Mouse (Mus musculus) neural tube, embryonic 14.5 days (tissue): Measurements from ENCODE around the gene Gramd4. TPM values are rescaled to one million over a fixed set of nuclear protein-coding genes. Genes with fewer than 3 reads are reported as not detected.
"Not testable (repeated sequence)": the region's sequence is repeated elsewhere in the genome, so short reads cannot be mapped to it uniquely, and the experiment has no call there.

ENCODE experiments used
- ATAC-seq: fragments of 200-750 bp; cut with Nextera tagmentation; 2 replicates; pipeline ENCODE4 v1.8.0; 2017; ENCODE audit warnings: low read depth, mild to moderate bottlenecking, moderate TSS enrichment, moderate library complexity
- H3K27ac ChIP-seq: fragments of 300-500 bp; sonication (generic); 2 replicates; pipeline ENCODE4 v1.5.1; 2014; ENCODE audit warnings: low read depth, mild to moderate bottlenecking, control low read depth, low read length, moderate library complexity, mixed read lengths
- H3K27me3 ChIP-seq: fragments of 300-500 bp; sonication (generic); 2 replicates; pipeline ENCODE4 v1.6.1; 2014; ENCODE audit warnings: low read length; ENCODE audit not compliant: control insufficient read depth, insufficient read depth
- H3K36me3 ChIP-seq: fragments of 300-500 bp; sonication (generic); 2 replicates; pipeline ENCODE4 v1.6.1; 2014; ENCODE audit warnings: low read length, mixed read lengths; ENCODE audit not compliant: control insufficient read depth, insufficient read depth
- H3K4me1 ChIP-seq: fragments of 300-500 bp; sonication (generic); 2 replicates; pipeline ENCODE4 v1.6.1; 2014; ENCODE audit warnings: low read length; ENCODE audit not compliant: control insufficient read depth, insufficient read depth
- H3K4me2 ChIP-seq: fragments of 300-500 bp; sonication (generic); 2 replicates; pipeline ENCODE4 v1.6.1; 2014; ENCODE audit warnings: mild to moderate bottlenecking, low read depth, low read length, control low read depth
- H3K4me3 ChIP-seq: fragments of 300-500 bp; sonication (generic); 2 replicates; pipeline ENCODE4 v1.5.1; 2014; ENCODE audit warnings: low read depth, low read length, control low read depth, mixed read lengths
- H3K9ac ChIP-seq: fragments of 300-500 bp; sonication (generic); replicated peaks from 2 replicates; pipeline ENCODE4 v1.6.1; 2014; ENCODE audit warnings: low read depth, mild to moderate bottlenecking, control low read depth, low read length, mixed read lengths
- H3K9me3 ChIP-seq: fragments of 300-500 bp; sonication (generic); 2 replicates; pipeline ENCODE4 v1.6.1; 2016; ENCODE audit warnings: low read length; ENCODE audit not compliant: control insufficient read depth
- WGBS: fragments of 180-500 bp; shearing (Covaris S2); extraction: QIAGEN DNeasy Blood & Tissue Kit; methylation state at CpG from one replicate; pipeline ENCODE4 v1.1.7; 2014; 5-methylcytosine and 5-hydroxymethylcytosine counted together
- polyA plus RNA-seq: library from polyadenylated mRNA; unstranded; fragments of >200 nt; fragmentation: Nextera tagmentation; extraction: Ambion mirVana; gene quantifications from 2 replicates; pipeline ENCODE4 v1.2.1, GENCODE M21; 2014

Gramd4 gene
- polyA plus RNA-seq, 1 experiment from 2014 or later: 17.1 TPM

DNA sequence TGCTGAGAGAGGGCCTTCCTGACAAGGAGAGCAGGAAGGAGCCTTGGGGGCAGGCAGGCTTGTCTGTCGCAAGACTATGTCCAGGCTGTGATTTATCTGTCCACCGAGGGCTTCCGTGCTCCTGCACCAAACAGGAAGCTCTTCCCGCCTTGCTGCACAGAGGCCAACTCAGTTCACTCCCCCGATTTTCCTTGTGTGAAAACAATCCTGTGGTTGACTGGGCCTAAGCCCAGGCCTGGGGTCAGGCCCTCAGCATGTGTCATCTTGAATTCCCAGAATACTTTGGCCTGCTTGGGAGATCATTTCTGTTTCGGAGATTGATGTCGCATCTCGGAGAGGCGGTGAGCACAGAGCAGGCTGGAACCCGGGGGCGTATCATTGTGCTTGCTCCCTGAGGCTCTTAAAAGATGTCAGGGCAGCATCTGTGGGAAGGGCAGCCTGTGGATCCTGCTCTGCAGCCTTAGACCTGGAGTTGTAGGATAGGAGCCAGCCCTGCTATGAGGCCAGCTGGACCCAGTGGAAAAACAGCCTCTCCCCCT, 32.6 kb downstream of the Gramd4 start:
- WGBS: 26% methylated on average over 11 of the region's 11 CpGs
- H3K9me3 ChIP-seq: no peaks in the 10 kb centered on the region
- H3K4me3 ChIP-seq: no peak overlapping the region
- H3K27ac ChIP-seq: peak overlapping the region; percentile 64
- no peaks in the 10 kb centered on the region; the same call in 1 of the 2 replicates for H3K36me3 ChIP-seq
- no peak overlapping the region for H3K4me2 ChIP-seq
- no peak for ATAC-seq
- H3K9ac ChIP-seq: no peak overlapping the region
- peaks cover 51% of the 10 kb centered on the region for H3K4me1 ChIP-seq
- H3K27me3 ChIP-seq: no peaks in the 10 kb centered on the region

DNA sequence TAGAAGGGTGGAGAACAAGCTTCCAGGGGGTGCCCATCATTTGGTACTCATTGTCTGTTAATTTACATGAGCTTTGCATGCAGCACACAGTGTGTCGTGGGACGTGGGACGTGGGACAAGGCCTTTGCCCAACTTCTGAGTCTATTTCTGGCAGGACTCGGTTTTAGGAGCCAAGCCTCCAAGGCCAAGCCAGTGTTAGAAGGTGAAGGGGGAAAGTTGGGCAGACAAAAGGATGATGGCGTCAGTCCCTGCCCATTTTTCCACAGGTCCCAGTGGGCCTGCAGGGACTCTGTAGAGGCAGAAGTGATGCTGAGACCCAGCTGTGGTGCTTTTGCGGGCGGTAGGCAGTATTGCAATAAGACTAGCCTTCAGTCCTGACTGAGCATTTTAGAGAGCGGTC, 33.1 kb downstream of the Gramd4 start:
- Histone ChIP-seq H3K4me3 (no peak overlapping the region), H3K4me1 (peaks cover 46% of the 10 kb centered on the region), H3K4me2 (no peak overlapping the region), H3K27me3 (no peaks in the 10 kb centered on the region), H3K36me3 (no peaks in the 10 kb centered on the region; the same call in 1 of the 2 replicates), H3K9ac (no peak overlapping the region), H3K9me3 (no peaks in the 10 kb centered on the region), H3K27ac (peak overlapping the region; percentile 64)
- ATAC-seq: no peak
- 73% methylated on average over 8 of the region's 8 CpGs for WGBS

DNA sequence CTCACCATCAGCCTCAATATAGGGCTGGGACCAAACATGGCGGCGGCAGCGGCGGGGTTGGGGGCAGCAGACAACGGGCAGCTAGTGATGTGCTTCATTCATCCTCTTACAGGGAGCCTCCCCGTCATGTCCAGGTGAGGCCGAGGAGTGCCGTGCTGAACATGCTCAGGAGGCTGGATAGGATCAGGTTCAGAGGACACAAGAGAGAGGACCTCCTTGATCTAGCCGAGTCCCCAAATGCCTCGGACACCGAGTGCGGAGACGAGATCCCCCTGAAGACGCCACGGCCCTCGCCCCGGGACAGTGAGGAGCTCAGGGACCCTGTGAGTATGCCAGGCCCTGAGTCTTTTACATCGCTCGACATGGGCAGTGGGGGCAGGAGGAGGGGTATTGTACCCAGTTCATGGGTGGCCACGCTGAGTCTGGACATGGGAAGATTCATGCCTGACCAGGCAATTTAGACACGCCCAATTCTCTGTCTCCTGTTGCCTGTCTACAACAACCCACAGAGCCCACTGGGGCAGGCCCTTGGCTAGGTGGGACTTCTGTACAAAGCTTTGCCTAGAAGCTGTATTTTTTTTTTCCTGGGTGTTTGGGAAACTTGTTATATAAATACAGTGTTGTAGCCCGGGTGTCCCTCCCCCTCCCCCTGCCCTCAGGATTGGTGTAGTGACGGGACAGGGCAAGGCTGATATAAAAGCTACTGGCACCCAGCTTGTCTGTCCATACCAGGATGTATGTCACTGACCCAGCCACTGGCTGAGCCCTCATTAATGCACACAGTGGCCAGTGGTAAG, 33.9 kb downstream of the Gramd4 start:
- Histone ChIP-seq H3K4me3 (no peak overlapping the region), H3K27ac (no peak overlapping the region), H3K4me1 (peaks cover 38% of the 10 kb centered on the region), H3K4me2 (no peak overlapping the region), H3K36me3 (no peaks in the 10 kb centered on the region; the same call in 1 of the 2 replicates), H3K27me3 (no peaks in the 10 kb centered on the region), H3K9me3 (no peaks in the 10 kb centered on the region), H3K9ac (no peak overlapping the region)
- WGBS: 88% methylated on average over 23 of the region's 23 CpGs
- no peak for ATAC-seq

DNA sequence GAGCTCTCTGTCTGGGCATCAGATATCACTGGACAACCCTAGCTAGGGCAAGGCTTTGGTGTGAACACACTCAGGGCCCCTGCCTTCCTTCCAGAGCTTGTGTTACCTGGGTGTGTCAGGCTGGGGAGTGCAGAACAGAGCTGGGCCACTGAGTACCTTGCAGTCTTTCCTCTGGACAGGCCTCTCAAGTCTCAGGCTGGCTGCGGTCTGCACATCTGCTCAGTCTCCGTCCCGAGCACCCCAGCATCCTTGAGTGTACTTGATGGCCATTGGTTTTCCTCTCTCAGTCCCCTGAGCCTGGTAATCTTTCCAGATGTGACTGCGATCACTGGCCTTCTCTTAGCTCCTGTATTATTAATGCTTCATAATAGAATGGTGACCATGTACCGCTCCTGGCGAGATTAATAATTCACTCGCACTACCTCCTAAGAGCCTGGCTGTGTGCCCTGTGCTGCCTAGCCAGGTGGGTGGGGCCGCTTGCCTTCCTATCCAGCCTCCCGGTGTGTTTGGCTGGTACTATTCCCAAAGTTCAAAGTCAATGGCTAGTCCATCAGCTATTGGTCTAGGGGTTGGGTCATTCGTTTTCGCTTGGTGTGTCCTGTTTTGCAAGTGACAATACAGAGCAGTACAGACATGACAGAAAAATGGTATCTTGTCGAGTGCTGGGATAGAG, 34.6 kb downstream of the Gramd4 start:
- 82% methylated on average over 12 of the region's 12 CpGs for WGBS
- Histone ChIP-seq H3K9me3 (no peaks in the 10 kb centered on the region), H3K36me3 (no peaks in the 10 kb centered on the region; the same call in 1 of the 2 replicates), H3K27me3 (no peaks in the 10 kb centered on the region), H3K9ac (no peak overlapping the region), H3K4me1 (peaks cover 32% of the 10 kb centered on the region), H3K4me3 (no peak overlapping the region), H3K27ac (no peak overlapping the region), H3K4me2 (no peak overlapping the region)
- ATAC-seq: no peak

DNA sequence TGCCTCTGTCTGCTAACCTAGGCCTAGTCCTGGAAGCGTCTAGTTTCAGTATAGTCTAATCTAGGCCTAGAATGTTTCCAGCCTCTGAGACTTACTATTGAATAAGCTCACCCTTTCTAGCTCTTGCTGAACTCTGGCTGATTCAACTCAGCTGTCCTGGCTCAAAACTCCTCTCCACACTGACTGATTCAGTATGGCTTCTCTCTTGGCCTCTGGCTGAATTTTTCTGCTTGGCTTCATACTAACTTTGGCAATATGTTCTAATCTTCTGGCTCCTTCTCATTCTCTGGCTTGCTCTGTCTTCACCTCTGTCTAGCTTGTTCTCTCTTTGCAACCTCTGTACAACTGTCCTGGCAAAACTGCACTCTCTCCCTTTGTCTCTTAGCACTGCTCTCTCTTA, 35.7 kb downstream of the Gramd4 start:
- H3K4me1 ChIP-seq: peaks cover 21% of the 10 kb centered on the region
- WGBS: 95% methylated on average over 1 of the region's 1 CpGs
- H3K9me3 ChIP-seq: no peaks in the 10 kb centered on the region
- H3K27me3 ChIP-seq: no peaks in the 10 kb centered on the region
- H3K9ac ChIP-seq: no peak overlapping the region
- H3K4me3 ChIP-seq: no peak overlapping the region
- H3K27ac ChIP-seq: no peak overlapping the region
- H3K36me3 ChIP-seq: no peaks in the 10 kb centered on the region; the same call in 1 of the 2 replicates
- ATAC-seq: no peak
- no peak overlapping the region for H3K4me2 ChIP-seq

DNA sequence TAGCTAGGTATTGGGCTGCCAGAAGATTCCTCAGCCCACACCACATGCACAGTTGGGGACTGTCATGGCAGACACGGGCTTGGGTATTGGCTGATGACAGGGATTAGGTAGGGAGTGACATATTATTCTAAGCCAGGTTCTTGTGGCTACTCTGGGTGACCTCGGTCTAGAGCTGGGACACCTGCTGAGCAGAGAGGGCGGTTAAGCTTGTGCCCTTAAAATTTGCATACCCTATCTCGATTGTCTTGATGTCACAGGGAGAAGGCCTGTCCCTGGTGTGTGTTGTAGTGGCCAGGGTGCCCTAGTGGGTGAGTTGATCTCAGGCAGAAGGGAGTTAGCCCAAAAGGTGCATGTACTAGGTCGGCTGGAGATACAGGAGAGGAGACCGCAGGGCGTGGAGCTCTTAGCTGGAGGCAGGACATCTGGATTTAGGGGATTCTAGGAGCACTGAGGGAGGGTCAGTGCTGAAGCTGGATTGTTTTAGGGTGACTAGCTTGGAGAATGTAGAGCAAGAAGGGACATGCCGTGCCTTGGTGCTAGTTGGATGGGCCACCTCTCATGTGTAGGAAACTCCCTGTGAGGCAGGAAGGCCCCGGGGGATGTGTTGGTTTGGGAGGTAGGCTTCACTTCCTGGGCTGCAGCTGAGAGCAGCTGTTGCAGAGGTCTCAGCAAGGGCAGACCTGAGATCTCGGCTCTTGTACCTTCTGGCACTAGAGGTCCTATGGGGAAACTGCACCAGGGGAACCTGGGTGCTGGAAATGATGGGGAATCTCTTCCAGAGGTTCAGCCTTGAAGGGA, 37.0 kb downstream of the Gramd4 start:
- no peak for ATAC-seq
- WGBS: 84% methylated on average over 10 of the region's 10 CpGs
- no peak overlapping the region for H3K27ac ChIP-seq
- H3K9me3 ChIP-seq: no peaks in the 10 kb centered on the region
- H3K36me3 ChIP-seq: no peaks in the 10 kb centered on the region; the same call in 1 of the 2 replicates
- no peak overlapping the region for H3K4me2 ChIP-seq
- peaks cover 15% of the 10 kb centered on the region for H3K4me1 ChIP-seq
- H3K9ac ChIP-seq: no peak overlapping the region
- no peak overlapping the region for H3K4me3 ChIP-seq
- H3K27me3 ChIP-seq: no peaks in the 10 kb centered on the region

DNA sequence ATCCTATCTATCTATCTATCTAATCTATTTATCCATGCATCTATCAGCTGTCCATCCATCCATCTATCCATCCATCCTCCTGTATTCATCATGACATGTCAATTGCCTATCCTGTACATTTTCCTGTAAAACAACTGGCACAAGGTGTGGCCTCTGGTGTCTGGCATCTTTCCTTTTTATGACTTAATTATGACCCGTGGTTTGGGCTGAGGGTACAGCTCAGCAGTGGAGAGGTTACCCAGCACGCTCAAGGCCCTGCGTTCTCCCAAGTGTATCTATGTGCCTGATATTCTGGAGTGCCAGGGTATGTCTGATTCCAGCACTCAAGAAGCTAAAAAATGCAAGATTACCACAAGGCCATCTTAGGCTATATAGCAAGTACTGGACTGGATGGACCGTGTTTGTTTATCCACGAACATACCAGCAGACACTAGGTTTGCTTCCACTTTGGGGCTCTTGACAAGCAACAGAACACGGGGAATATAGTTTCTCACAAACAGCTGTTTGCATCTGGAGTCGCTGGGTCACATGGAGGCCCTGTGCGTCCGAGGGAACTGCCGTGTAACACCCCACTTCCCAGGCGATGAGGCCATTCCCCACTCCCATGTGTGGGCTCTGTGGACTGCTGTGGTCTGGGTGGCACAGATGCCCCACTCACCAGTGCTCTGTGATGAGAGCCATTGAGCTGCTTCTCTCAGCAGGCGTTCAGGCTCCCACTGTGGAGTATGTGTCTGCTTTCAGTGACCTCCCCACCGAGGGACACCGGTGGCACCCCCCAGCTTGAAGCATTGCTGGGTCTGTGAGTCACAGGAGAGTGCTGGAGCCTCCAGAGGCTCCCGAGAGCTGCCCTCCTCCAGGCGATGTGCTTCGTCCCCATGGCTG, 38.5 kb downstream of the Gramd4 start:
- no peak overlapping the region for H3K4me2 ChIP-seq
- H3K9ac ChIP-seq: no peak overlapping the region
- H3K36me3 ChIP-seq: no peaks in the 10 kb centered on the region; the same call in 1 of the 2 replicates
- peaks cover under 1% of the 10 kb centered on the region; the same call in 1 of the 2 replicates for H3K4me1 ChIP-seq
- no peak overlapping the region for H3K27ac ChIP-seq
- no peaks in the 10 kb centered on the region for H3K27me3 ChIP-seq
- H3K9me3 ChIP-seq: no peaks in the 10 kb centered on the region
- no peak for ATAC-seq
- 91% methylated on average over 17 of the region's 17 CpGs for WGBS
- H3K4me3 ChIP-seq: no peak overlapping the region

DNA sequence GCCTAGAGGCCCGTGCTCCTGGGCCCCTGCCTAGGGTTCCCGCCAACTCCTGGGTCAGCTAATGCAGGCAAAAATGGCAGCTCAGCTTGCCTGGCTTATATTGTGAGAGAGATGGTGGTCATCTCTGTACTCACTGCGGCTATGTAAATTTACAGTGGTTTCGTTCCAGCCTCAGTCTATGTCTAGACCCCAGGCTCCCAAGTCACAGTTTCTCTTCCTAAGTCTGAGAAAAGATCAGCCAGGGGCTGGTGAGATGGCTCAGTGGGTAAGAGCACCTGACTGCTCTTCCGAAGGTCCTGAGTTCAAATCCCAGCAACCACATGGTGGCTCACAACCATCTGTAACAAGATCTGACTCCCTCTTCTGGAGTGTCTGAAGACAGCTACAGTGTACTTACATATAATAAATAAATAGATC, 39.1 kb downstream of the Gramd4 start:
- not testable (repeated sequence) for H3K9me3 ChIP-seq, H3K4me2 ChIP-seq, H3K27ac ChIP-seq, H3K9ac ChIP-seq, H3K4me1 ChIP-seq, H3K27me3 ChIP-seq, ATAC-seq, H3K36me3 ChIP-seq, H3K4me3 ChIP-seq
- 98% methylated on average over 5 of the region's 5 CpGs for WGBS
